Mouse (Mus musculus): ENCODE measurements around the gene Tnf. TPM values are rescaled to one million over a fixed set of nuclear protein-coding genes. Genes with fewer than 3 reads are reported as not detected.

Tnf gene
- total and polyA plus RNA-seq, 3 experiments: 18.8 to 25.2 (median 20.8) TPM

- Histone ChIP-seq H3K9ac (ENCODE audit: insufficient read depth, low read depth) (no peak overlapping the region), H3K4me3 (replicated peaks in 1 of 3; ENCODE audit: low read depth in 2 of 3, low read length in 2 of 3, poor library complexity in 1 of 3) (no peak overlapping the region), H3K79me2 (replicated peaks; ENCODE audit: control insufficient read depth, extremely low read depth, insufficient read depth, poor library complexity, severe bottlenecking) (no peaks in the 10 kb centered on the region), H3K9me3 (replicated peaks; ENCODE audit: low read length) (no peaks in the 10 kb centered on the region), H3K27me3 (replicated peaks) (no peaks in the 10 kb centered on the region), H3K4me2 (ENCODE audit: insufficient read depth, low read depth, poor library complexity, severe bottlenecking) (no peak overlapping the region), H3K27ac (ENCODE audit: insufficient read depth, low read depth) (no peak overlapping the region), H3K36me3 (replicated peaks in 1 of 2; ENCODE audit: control insufficient read depth in 1 of 2, insufficient read depth in 1 of 2, low read length in 1 of 2) (peaks cover 0 to 11% of the 10 kb centered on the region in 2 experiments), H3K4me1 (ENCODE audit: control insufficient read depth in 1 of 2, insufficient read depth in 2 of 2) (peaks cover 11 to 43% of the 10 kb centered on the region in 2 experiments)
- no peak for DNase-seq (ENCODE audit: extremely low read depth)
- TF ChIP-seq ELF1 (IDR thresholded peaks at IDR 0.05; ENCODE audit: low read depth, low read length) (no peak), CHD1 (IDR thresholded peaks at IDR 0.05; ENCODE audit: low read depth, low read length) (no peak), MAX (IDR thresholded peaks at IDR 0.05; ENCODE audit: low read length) (no peak), JUN (IDR thresholded peaks at IDR 0.05; ENCODE audit: insufficient read depth, low read depth, low read length) (no peak), USF2 (conservative IDR thresholded peaks at IDR 0.05; ENCODE audit: low read depth, low read length) (no peak), TCF12 (IDR thresholded peaks at IDR 0.05; ENCODE audit: low read depth, low read length) (no peak), E2F4 (IDR thresholded peaks at IDR 0.05; ENCODE audit: insufficient replicate concordance, low read depth, low read length) (no peak), POLR2A (IDR thresholded peaks at IDR 0.05; ENCODE audit: low read depth, low read length) (no peak), ZKSCAN1 (IDR thresholded peaks at IDR 0.05; ENCODE audit: borderline replicate concordance, low read depth, low read length) (no peak), HCFC1 (IDR thresholded peaks at IDR 0.05; ENCODE audit: low read depth, low read length) (no peak), TBP (conservative IDR thresholded peaks at IDR 0.05; ENCODE audit: low read depth, low read length) (no peak)
- dilution Hi-C loops (cut with MboI; ENCODE audit: extremely low pct_ligation_motif_present, extremely low pct_unique_long_range_greater_than_20kb, low sequenced_read_pairs): no loop called here
- in situ Hi-C loops (cut with MboI; ENCODE audit: low pct_ligation_motif_present, low pct_unique_long_range_greater_than_20kb, low sequenced_read_pairs): no loop called here
These were observed 21.7 kb downstream of the Tnf start for GRCm38 (mm10) chr17:35180093-35180492.

- no peak overlapping the region for H3K4me3 ChIP-seq (replicated peaks in 1 of 3; ENCODE audit: low read depth in 2 of 3, low read length in 2 of 3, poor library complexity in 1 of 3)
- DNase-seq (ENCODE audit: extremely low read depth): peak; percentile 68
- no peaks in the 10 kb centered on the region for H3K9me3 ChIP-seq (replicated peaks; ENCODE audit: low read length)
- H3K27ac ChIP-seq (ENCODE audit: insufficient read depth, low read depth): no peak overlapping the region
- peak; percentile 68; the same call in 1 of the 2 replicates for TF ChIP-seq MEF2A (IDR thresholded peaks at IDR 0.05; ENCODE audit: borderline replicate concordance, low read depth, low read length)
- peak; percentile 83 to 98 for TF ChIP-seq CTCF (conservative IDR thresholded peaks at IDR 0.05 in 1 of 2, IDR thresholded peaks at IDR 0.05 in 1 of 2; ENCODE audit: low read depth in 2 of 2, low read length in 2 of 2)
- no peak for TF ChIP-seq RCOR1 (conservative IDR thresholded peaks at IDR 0.05; ENCODE audit: low read depth, low read length)
- TF ChIP-seq SMC3 (IDR thresholded peaks at IDR 0.05; ENCODE audit: low read depth, low read length): peak; percentile 100
- peak; percentile 68; the same call in 1 of the 2 replicates for TF ChIP-seq MAZ (IDR thresholded peaks at IDR 0.05; ENCODE audit: low read depth, low read length)
- peak; percentile 17; the same call in 1 of the 2 replicates for TF ChIP-seq IRF4 (IDR thresholded peaks at IDR 0.05; ENCODE audit: low read depth, low read length)
- peak; percentile 34; the same call in 1 of the 2 replicates for TF ChIP-seq MYC (IDR thresholded peaks at IDR 0.05; ENCODE audit: low read depth, low read length)
- no peak for TF ChIP-seq POLR2A (IDR thresholded peaks at IDR 0.05; ENCODE audit: low read depth, low read length)
- TF ChIP-seq CHD1 (IDR thresholded peaks at IDR 0.05; ENCODE audit: low read depth, low read length): no peak
- peak; percentile 55; the same call in 1 of the 2 replicates for TF ChIP-seq SIN3A (IDR thresholded peaks at IDR 0.05; ENCODE audit: low read length)
- 0 out of 2 replicates have a peak, but pooled peaks have one; percentile 19 for TF ChIP-seq ZNF384 (IDR thresholded peaks at IDR 0.05; ENCODE audit: low read depth, low read length)
- TF ChIP-seq CHD2 (IDR thresholded peaks at IDR 0.05; ENCODE audit: low read length): no peak
- peak; percentile 98 for TF ChIP-seq RAD21 (IDR thresholded peaks at IDR 0.05; ENCODE audit: low read depth, low read length)
- TF ChIP-seq ZC3H11A (IDR thresholded peaks at IDR 0.05; ENCODE audit: low read depth, low read length): peak; percentile 99
- TF ChIP-seq MXI1 (IDR thresholded peaks at IDR 0.05; ENCODE audit: low read depth, low read length): peak; percentile 46; the same call in 1 of the 2 replicates
- TF ChIP-seq TCF12 (IDR thresholded peaks at IDR 0.05; ENCODE audit: low read depth, low read length): peak; percentile 53; the same call in 1 of the 2 replicates
- no peaks in the 10 kb centered on the region for H3K79me2 ChIP-seq (replicated peaks; ENCODE audit: control insufficient read depth, extremely low read depth, insufficient read depth, poor library complexity, severe bottlenecking)
- no peaks in the 10 kb centered on the region for H3K27me3 ChIP-seq (replicated peaks)
- dilution Hi-C loops (cut with MboI; ENCODE audit: extremely low pct_ligation_motif_present, extremely low pct_unique_long_range_greater_than_20kb, low sequenced_read_pairs): no loop called here
- in situ Hi-C loops (cut with MboI; ENCODE audit: low pct_ligation_motif_present, low pct_unique_long_range_greater_than_20kb, low sequenced_read_pairs): no loop called here
- peaks cover 12 to 39% of the 10 kb centered on the region in 2 experiments for H3K4me1 ChIP-seq (ENCODE audit: control insufficient read depth in 1 of 2, insufficient read depth in 2 of 2)
- no peak overlapping the region for H3K4me2 ChIP-seq (ENCODE audit: insufficient read depth, low read depth, poor library complexity, severe bottlenecking)
- no peaks in the 10 kb centered on the region for H3K36me3 ChIP-seq (replicated peaks in 1 of 2; ENCODE audit: control insufficient read depth in 1 of 2, insufficient read depth in 1 of 2, low read length in 1 of 2)
- no peak overlapping the region for H3K9ac ChIP-seq (ENCODE audit: insufficient read depth, low read depth)
These were observed 23.3 kb downstream of the Tnf start for GRCm38 (mm10) chr17:35178528-35178927.

Measured in CH12.LX (cell line).